Mouse (Mus musculus): ENCODE measurements at regions not wholly inside any gene's neighbourhood (a gene's known extent, or its start where the extent isn't known, plus 50 kb on each side); places are given as distances from the start of the nearest gene placed in this dataset.

- peak; percentile 39 for DNase-seq (ENCODE audit: low read depth, low spot score)
Observed at GRCm38 (mm10) chr9:87784872-87785271, 53.8 kb upstream of the Tbx18 start.

DNA sequence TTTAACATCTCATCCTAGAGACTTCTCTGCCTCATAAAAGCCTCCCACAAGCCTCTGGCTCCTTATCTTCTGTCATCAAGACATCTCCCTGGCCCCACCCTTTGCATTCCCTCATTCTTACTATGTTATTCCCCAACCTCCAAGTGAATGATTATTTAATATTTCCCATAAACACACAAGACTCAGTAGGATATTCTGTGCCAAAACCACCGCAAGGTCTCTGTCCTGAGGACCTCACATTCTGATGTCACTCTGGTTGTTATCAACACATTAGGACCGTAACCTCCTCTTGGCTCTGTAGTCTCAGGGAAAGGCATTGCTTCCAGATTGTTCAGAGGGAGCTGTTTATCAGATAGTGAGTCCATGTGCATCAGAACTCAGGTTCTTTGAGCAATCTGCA is 80.7 kb upstream of the Tbx18 start:
- no peak for DNase-seq (ENCODE audit: low read depth, low spot score)

GRCm38 (mm10) chr9:87822276-87822675 is 91.2 kb upstream of the Tbx18 start:
- no peak for DNase-seq (ENCODE audit: low read depth, low spot score)

DNA sequence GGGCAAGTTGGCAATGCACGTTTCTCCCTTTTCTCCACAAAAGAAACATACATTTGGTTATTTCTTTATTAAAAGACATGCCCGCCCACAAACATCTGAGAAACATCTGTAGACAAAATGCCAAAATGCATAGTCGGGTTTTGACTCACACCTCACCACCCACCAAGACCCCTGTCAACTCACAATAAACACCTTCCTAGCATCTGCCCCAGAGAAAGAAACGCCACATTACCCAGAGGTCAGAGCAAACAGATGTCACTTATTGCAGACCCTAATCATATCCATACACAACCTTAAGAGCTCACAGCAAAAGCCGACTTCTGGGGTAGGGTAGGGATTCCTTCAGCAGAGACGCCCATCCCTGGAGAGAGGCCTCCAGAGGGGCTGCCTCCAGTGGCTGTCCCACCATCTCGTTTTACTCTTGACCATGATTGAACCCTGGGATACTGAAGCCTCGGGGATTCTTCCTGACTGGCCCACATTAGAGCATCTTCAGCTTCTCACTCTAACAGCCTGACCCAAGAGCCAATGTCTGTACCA is 93.7 kb upstream of the Tbx18 start:
- no peak for DNase-seq (ENCODE audit: low read depth, low spot score)

DNA sequence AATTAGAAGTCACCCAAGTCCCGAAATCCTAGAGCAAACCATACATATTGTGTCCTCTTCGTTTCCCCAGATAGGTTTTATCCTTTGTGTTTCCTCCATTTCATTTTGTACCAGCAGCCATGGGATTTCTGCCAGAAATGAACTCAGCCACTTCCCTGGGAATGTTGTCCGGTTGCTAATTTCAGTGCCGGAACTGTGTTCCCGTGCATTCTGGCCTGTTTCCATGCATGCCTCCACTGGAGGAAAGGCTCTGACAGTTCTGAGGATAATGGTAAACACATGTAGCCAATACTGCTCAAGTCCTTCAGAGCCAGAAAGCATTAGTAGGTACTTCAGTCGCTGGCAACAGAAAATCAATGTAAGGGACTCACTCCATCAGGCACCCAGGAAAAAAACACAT is 112.8 kb upstream of the Tbx18 start:
- DNase-seq (ENCODE audit: low read depth, low spot score) = no peak

- DNase-seq (ENCODE audit: low read depth, low spot score) = no peak
Observed at GRCm38 (mm10) chr9:87844453-87844852, 113.4 kb upstream of the Tbx18 start.

DNA sequence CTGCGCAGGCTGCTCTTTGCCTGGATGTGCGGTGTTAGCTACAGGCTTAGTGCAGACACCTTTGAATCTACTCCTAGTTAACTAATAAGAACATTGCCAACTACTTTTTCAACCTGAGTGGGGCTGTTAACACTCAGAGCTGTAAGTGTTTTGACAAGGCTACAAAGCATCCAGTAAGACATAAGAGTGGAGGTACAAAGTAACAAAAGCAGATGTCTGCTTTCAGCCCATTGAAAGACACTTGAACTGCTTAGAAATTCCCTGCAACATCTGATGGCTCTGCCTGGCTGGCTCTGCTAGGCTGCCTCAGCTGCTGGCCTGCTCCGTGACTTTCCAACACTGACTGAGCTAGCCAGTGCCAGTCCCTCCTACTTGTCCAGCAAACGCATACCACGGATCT is 117.8 kb upstream of the Tbx18 start:
- DNase-seq (ENCODE audit: low read depth, low spot score) = no peak

- no peak for DNase-seq (ENCODE audit: low read depth, low spot score)
Observed at GRCm38 (mm10) chr9:87850133-87850532, 119.1 kb upstream of the Tbx18 start.

- no peak for DNase-seq (ENCODE audit: low read depth, low spot score)
Observed at GRCm38 (mm10) chr9:87861588-87861987, 130.5 kb upstream of the Tbx18 start.

DNA sequence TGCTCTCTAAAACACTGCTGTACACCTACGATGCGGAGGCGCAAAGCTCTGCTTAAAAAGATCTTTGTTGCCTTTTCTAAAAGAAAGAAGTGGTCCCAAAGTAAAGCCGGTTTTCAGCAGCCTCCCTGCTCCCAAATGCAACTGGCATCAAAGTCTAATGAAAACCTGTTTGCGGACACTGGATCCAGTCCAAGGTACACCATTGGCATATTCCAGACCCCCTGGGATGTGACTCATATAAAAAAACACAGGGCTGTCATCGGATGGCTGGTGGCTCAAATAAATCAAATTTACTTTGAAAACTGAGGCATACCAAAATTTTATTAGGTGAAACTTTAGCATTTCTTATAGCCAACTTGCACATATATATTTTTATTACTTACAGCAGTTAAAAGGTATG is 134.2 kb upstream of the Tbx18 start:
- DNase-seq (ENCODE audit: low read depth, low spot score) = no peak

DNA sequence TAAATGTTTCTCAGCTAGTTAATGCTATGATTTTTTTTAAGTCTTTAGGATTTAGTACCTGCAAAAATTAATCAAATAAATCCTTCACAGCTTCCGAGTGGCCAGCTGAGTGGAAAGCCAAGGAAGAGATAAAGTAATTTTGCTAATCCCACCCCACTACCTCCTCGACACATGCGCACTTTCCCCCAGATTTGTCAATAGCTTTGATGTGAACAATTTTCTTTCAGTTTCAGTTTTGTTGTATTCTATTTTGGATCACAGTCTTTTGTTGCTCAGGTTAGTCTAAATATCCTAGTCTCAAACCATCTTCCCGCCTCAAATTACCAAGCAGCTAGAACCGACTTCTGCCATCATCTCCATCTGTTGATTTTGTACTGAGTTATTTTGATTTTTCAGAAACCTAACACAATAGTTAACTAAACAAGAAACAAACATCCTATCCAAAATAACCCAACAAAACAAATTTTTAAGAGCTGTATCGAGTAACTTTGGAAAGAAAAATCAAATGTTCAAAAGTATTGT is 141.4 kb upstream of the Tbx18 start:
- DNase-seq (ENCODE audit: low read depth, low spot score) = no peak

DNA sequence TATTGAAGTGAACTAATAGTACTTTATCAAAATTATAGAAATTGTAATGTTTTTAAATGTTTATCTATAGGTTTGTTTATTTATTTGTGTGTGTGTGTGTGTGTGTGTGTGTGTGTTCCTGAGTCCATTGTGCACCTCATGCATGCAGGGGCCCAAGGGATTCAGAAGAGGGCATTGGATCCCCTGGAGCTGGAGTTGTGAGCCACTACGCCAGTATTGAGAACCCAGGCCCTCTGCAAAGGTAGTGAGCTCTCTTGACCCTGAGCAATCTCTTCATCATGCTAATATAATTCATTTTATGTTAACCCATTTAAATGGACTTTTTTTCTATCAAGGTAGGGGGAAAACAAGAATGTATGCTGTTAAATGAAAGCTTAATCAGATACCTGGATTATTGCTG is 151.5 kb upstream of the Tbx18 start:
- DNase-seq (ENCODE audit: low read depth, low spot score) = no peak

DNA sequence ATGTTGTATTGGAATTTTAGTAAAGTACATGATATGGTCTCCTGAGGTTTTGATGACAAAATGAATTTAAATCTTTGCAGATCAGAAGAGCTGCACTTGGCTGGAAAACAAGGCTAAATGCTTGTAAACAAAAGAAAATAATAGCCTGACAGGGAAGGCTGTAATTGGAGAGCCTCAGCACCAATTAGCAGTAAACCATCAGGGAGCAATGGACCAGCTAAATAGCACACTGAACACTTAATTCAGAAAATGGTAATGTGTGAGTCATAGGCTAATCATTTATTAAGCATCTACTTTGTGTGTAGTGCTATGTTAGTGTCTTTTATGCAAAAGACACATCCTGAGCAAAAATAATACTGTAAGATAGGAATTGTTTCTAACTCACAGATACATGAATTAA is 152.0 kb upstream of the Tbx18 start:
- no peak for DNase-seq (ENCODE audit: low read depth, low spot score)

DNA sequence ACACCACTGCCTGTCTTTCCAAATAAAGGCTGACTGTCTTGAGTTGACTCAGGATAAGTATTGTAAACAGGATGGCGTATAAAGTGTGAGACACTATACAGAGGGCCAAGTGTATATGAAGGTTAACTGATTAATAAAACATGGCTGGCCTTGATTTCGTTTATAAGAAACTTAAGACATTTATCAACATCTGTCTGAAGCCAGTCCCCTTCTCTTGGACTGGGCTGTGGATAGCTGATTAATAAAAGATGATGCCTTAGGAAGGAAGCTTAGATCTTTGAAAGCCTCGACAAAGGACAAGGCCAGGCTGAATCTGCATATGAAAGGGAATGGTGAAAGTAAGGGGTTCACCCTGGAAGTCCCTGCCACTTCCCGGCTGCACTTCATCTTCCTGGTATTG is 163.0 kb upstream of the Tbx18 start:
- DNase-seq (ENCODE audit: low read depth, low spot score) = peak; percentile 62

DNA sequence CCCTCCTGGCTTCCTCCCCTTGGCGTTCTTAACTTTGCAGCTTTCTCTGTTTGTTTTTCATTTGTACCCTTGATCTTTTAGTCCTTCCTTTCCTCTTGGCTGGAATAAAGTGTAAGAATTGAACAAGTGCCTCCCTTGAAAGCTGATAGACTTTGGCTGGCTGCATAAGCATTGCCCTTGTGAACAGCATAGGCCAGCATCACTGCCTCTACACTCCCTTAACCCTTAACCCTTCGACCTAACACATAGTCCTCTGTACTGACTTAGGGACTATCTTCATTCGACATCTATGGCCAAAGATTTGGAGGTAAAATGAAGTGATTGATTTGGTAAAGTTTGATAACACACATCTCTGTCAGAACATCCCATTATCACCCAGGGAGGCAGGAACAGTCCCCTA is 163.5 kb upstream of the Tbx18 start:
- no peak for DNase-seq (ENCODE audit: low read depth, low spot score)

GRCm38 (mm10) chr9:87895526-87895925 is 164.5 kb upstream of the Tbx18 start:
- no peak for DNase-seq (ENCODE audit: low read depth, low spot score)

GRCm38 (mm10) chr9:87897336-87897735 is 166.3 kb upstream of the Tbx18 start:
- no peak for DNase-seq (ENCODE audit: low read depth, low spot score)

- no peak for DNase-seq (ENCODE audit: low read depth, low spot score)
Observed at GRCm38 (mm10) chr9:87899368-87899767, 168.3 kb upstream of the Tbx18 start.

- DNase-seq (ENCODE audit: low read depth, low spot score) = no peak
Observed at GRCm38 (mm10) chr9:87899800-87900199, 168.7 kb upstream of the Tbx18 start.

DNA sequence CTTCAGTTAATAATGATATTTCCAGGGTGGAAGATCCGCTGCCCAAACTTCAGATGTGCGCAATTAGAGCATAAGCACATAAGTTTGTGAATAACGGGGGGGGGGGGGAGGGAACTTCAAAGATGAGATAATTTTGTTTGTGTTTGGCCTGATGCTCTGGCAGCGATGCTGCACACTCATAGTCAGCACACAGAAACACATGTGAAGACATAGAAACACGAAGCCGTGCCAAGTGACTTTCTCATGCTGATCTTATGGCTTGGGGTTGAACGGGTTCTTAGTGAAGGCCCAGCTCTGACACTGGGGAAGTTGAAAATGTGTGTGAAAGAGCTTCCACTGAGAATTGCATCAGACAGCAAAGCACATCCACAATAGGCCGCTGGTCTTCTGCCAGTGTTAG is 190.2 kb upstream of the Tbx18 start:
- DNase-seq (ENCODE audit: low read depth, low spot score) = no peak

DNA sequence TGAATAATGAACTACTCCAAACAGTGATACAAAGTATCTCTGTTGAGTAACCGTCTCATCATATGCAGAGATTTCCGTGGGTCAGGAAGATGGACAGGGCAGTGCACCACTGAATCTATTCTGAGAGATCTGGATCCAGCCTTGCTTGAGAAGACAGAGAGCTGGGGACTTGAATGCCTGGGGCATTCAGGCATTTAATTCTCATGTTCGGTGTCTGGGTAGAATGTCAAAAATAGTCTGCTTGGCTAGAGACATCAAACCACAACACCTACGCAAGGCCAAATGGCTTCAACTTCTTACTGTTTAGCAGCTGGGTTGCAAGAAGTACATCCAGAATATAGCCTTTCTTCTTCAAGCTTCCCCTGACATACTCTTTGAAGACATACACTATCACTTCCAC is 194.1 kb upstream of the Tbx18 start:
- DNase-seq (ENCODE audit: low read depth, low spot score) = no peak

DNA sequence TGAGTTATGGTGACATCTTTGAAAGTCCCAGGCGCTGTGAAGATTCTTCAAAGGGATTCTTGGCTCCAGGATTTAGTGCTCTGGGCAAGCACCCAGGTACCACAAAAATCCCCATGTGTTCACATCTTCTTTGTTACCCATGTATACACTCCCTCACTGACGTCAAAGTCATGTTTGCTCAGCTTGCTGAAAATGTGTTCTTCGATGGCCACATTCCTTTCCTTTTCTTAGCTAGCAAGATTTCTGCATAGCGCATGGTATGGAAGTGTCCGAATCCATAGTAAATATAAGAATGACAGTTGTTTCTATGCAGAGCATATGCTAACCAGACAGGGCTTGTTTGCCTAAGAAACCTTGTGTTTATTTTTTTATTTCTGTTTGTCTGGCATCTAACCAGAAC is 202.2 kb upstream of the Tbx18 start:
- no peak for DNase-seq (ENCODE audit: low read depth, low spot score)

GRCm38 (mm10) chr9:87952426-87952825 is 221.4 kb upstream of the Tbx18 start:
- DNase-seq (ENCODE audit: low read depth, low spot score) = no peak

DNA sequence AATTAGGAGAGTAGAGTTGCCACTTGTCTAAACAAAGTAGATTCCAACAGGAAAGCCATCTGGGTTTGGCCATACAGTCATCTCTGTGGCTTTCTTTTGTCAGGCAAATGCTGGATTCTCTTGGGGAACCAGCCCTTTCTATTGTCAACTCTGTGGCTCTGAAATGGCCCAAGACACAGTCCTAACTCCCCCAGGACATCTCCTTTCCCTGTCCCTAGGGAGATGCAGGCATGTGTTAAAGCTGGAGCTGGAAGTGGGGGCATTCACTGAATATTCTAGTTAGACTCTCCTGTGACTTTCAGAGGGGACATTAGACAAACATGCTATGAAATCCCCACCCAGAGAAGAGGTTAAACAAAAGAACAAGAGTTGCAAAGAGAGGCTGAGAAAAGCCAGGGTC is 223.9 kb upstream of the Tbx18 start:
- DNase-seq (ENCODE audit: low read depth, low spot score) = peak; percentile 76
